Mouse (Mus musculus) small intestine, adult 2 months (tissue): ENCODE measurements around the gene Slc2a13.

Source experiments
- CTCF ChIP-seq: fragments of 200-500 bp; IDR thresholded peaks from 2 replicates; pipeline ENCODE4 v1.5.1; 2012; ENCODE audit warnings: low read depth, mild to moderate bottlenecking, control low read depth, inconsistent platforms, low read length, moderate library complexity, mixed read lengths; ENCODE audit not compliant: insufficient replicate concordance, insufficient read length; ENCODE audit errors: extremely low read depth
- POLR2A ChIP-seq: fragments of 200-500 bp; IDR thresholded peaks from 2 replicates; pipeline ENCODE4 v1.6.1; 2012; ENCODE audit warnings: low read depth, mild to moderate bottlenecking, control low read depth, inconsistent platforms, low read length, moderate library complexity

- TF ChIP-seq POLR2A (no peak), CTCF (no peak)
Measured at GRCm38 (mm10) chr15:91609713-91610112, 36.7 kb upstream of the Slc2a13 start.
